In the genomic region with DNA sequence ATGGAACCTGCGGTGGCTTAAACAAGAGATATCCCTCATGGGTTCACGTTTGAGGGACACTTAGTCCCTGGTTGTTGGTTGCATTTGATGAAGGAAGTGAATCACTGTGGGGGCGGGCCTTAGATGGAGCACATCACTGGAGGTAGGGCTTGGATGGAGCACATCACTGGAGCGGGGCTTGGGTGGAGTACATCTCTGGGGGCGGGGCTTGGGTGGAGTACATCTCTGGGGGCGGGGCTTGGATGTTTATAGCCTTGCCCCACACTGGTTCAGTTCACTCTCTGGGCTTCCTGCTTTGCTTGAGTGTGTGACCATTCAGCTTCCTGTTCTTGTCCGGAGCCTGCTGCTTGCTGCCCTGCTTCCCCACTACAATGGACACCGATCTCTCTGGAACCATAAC, we compare ENCODE assay signal across 29 mouse cellular contexts. TPM values are rescaled to one million over a fixed set of nuclear protein-coding genes. Genes with fewer than 3 reads are reported as not detected.
DNase-seq lines count a peak whose midpoint lies in the region; ATAC-seq and TF ChIP-seq lines count a peak whose summit lies in the region.
"Had no signal": no experiment of that assay in that cellular context is flagged by ENCODE, and none has a peak within 500 bp of the region (broad histone marks: within the 10 kb centered on the region; RNA-seq: fewer than 3 reads in every experiment).

No protein-coding gene starts in this region.

- H3K4me1 ChIP-seq in lung, embryonic 15.5 days: no peaks in the 10 kb centered on the region
- peaks cover 2 to 21% of the 10 kb centered on the region in 2 experiments; a peak in 2 of 4 replicates for H3K4me1 ChIP-seq in CH12.LX (ENCODE audit: control insufficient read depth in 1 of 2, insufficient read depth in 2 of 2)
- H3K4me1 ChIP-seq in bone marrow macrophage, adult 2 months (ENCODE audit: control insufficient read depth, insufficient read depth, low read length): peaks cover 13% of the 10 kb centered on the region

- no peak for TF ChIP-seq POLR2A in CH12.LX (IDR thresholded peaks at IDR 0.05; ENCODE audit: low read depth, low read length)
- no peak for TF ChIP-seq POLR2A in bone marrow macrophage, adult 2 months (IDR thresholded peaks at IDR 0.05; ENCODE audit: borderline replicate concordance, low read depth, low read length)

- no peaks in the 10 kb centered on the region for H3K36me3 ChIP-seq in lung, embryonic 15.5 days
- H3K36me3 ChIP-seq in CH12.LX (replicated peaks in 1 of 2; ENCODE audit: control insufficient read depth in 1 of 2, insufficient read depth in 1 of 2, low read length in 1 of 2) (no peaks in the 10 kb centered on the region), macrophage (ENCODE audit: inconsistent target) (no peaks in the 10 kb centered on the region)
- H3K36me3 ChIP-seq: hindbrain, embryonic 12.5 days; limb, embryonic 15.5 days; neural tube, embryonic 13.5 days had no signal

- no peak for DNase-seq in lung, postnatal 10 days
- peak; percentile 17 for DNase-seq in CH12.LX (ENCODE audit: extremely low read depth)
- DNase-seq in cerebellum, postnatal 4 days (ENCODE audit: low spot score in 2 of 2): no peak
- DNase-seq in layer of hippocampus, postnatal 14 days (ENCODE audit: low spot score in 2 of 2): no peak
- no peak for DNase-seq in urinary bladder, postnatal 4 days (ENCODE audit: low spot score in 2 of 2)
- DNase-seq: adrenal gland, postnatal 36 days; B cell, adult 2 months; cerebellum, adult 8-10 months; cerebellum, postnatal 25 days; gastrocnemius, postnatal 14 days; heart, adult 18-20 months; heart, postnatal 36 days; kidney, postnatal 36 days; left cerebral cortex, postnatal 4 days; lung, postnatal 14 days had no signal

- H3K27ac ChIP-seq in lung, embryonic 15.5 days: no peak overlapping the region
- H3K27ac ChIP-seq in CH12.LX (ENCODE audit: insufficient read depth, low read depth) (no peak overlapping the region), macrophage (0 out of 2 replicates have a peak overlapping the region, but pooled peaks have one; percentile 5)
- H3K27ac ChIP-seq in bone marrow macrophage, adult 2 months (ENCODE audit: insufficient read depth, low read depth, low read length): peak overlapping the region; percentile 66
- H3K27ac ChIP-seq: forebrain, embryonic 13.5 days; hindbrain, embryonic 12.5 days; hindbrain, postnatal 0 days; layer of hippocampus, adult 2 months; limb, embryonic 15.5 days; neural tube, embryonic 13.5 days had no signal

- no peak for TF ChIP-seq EP300 in CH12.LX (IDR thresholded peaks at IDR 0.05; ENCODE audit: low read length)

- no peaks in the 10 kb centered on the region for H3K27me3 ChIP-seq in lung, embryonic 15.5 days
- peaks cover 39% of the 10 kb centered on the region for H3K27me3 ChIP-seq in CH12.LX (replicated peaks)
- H3K27me3 ChIP-seq: forebrain, embryonic 13.5 days; hindbrain, embryonic 12.5 days; Patski had no signal

- no peak overlapping the region for H3K4me3 ChIP-seq in lung, embryonic 15.5 days
- H3K4me3 ChIP-seq in CH12.LX (replicated peaks in 1 of 3; ENCODE audit: low read depth in 2 of 3, low read length in 2 of 3, poor library complexity in 1 of 3) (no peak overlapping the region), macrophage (ENCODE audit: inconsistent target) (no peak overlapping the region)
- no peak overlapping the region for H3K4me3 ChIP-seq in bone marrow macrophage, adult 2 months (ENCODE audit: insufficient read depth, low read length)
- H3K4me3 ChIP-seq: forebrain, embryonic 13.5 days; hindbrain, embryonic 12.5 days; layer of hippocampus, adult 2 months; limb, embryonic 15.5 days; neural tube, embryonic 13.5 days had no signal

- 0 out of 2 replicates have a peak, but pooled peaks have one; percentile 27 for ATAC-seq in lung, embryonic 15.5 days (ENCODE audit: borderline replicate concordance, extremely low read depth, low FRiP score, low TSS enrichment)
- ATAC-seq: forebrain, embryonic 13.5 days; hindbrain, postnatal 0 days; intestine, postnatal 0 days; Patski had no signal

- no peaks in the 10 kb centered on the region for H3K79me2 ChIP-seq in CH12.LX (replicated peaks; ENCODE audit: control insufficient read depth, extremely low read depth, insufficient read depth, poor library complexity, severe bottlenecking)
- no peaks in the 10 kb centered on the region for H3K79me2 ChIP-seq in macrophage (ENCODE audit: inconsistent target)

- TF ChIP-seq RAD21 in CH12.LX (IDR thresholded peaks at IDR 0.05; ENCODE audit: low read depth, low read length): no peak

- no peak overlapping the region for H3K9ac ChIP-seq in lung, embryonic 15.5 days
- no peak overlapping the region for H3K9ac ChIP-seq in CH12.LX (ENCODE audit: insufficient read depth, low read depth)
- H3K9ac ChIP-seq: forebrain, embryonic 13.5 days; hindbrain, embryonic 12.5 days; limb, embryonic 15.5 days; neural tube, embryonic 13.5 days had no signal

- H3K9me3 ChIP-seq in lung, embryonic 15.5 days: no peaks in the 10 kb centered on the region
- H3K9me3 ChIP-seq in CH12.LX (replicated peaks; ENCODE audit: low read length): no peaks in the 10 kb centered on the region
- H3K9me3 ChIP-seq: forebrain, embryonic 13.5 days; hindbrain, embryonic 12.5 days; limb, embryonic 15.5 days; neural tube, embryonic 13.5 days had no signal

- WGBS in lung, embryonic 15.5 days: 81% methylated on average over 8 of the region's 8 CpGs
- 79% methylated on average over 8 of the region's 8 CpGs for WGBS in macrophage (ENCODE audit: missing documents)

- dilution Hi-C loops in CH12.LX (cut with MboI; ENCODE audit: extremely low pct_ligation_motif_present, extremely low pct_unique_long_range_greater_than_20kb, low sequenced_read_pairs): no loop called here

- in situ Hi-C loops in CH12.LX (cut with MboI; ENCODE audit: low pct_ligation_motif_present, low pct_unique_long_range_greater_than_20kb, low sequenced_read_pairs): no loop called here

- no peak overlapping the region for H3K4me2 ChIP-seq in lung, embryonic 15.5 days
- no peak overlapping the region for H3K4me2 ChIP-seq in CH12.LX (ENCODE audit: insufficient read depth, low read depth, poor library complexity, severe bottlenecking)
- H3K4me2 ChIP-seq: forebrain, embryonic 13.5 days; heart, embryonic 11.5 days; hindbrain, embryonic 12.5 days; limb, embryonic 15.5 days; midbrain, embryonic 11.5 days; neural tube, embryonic 13.5 days had no signal

- TF ChIP-seq CTCF in CH12.LX (conservative IDR thresholded peaks at IDR 0.05 in 1 of 2, IDR thresholded peaks at IDR 0.05 in 1 of 2; ENCODE audit: low read depth in 2 of 2, low read length in 2 of 2): no peak
- no peak for TF ChIP-seq CTCF in bone marrow macrophage, adult 2 months (IDR thresholded peaks at IDR 0.05; ENCODE audit: low read depth, low read length)

TF ChIP-seq in CH12.LX, 34 proteins besides CTCF, POLR2A, EP300 and RAD21:
- no peak for TF ChIP-seq RCOR1 (conservative IDR thresholded peaks at IDR 0.05; ENCODE audit: low read depth, low read length)
- no peak for TF ChIP-seq MAX (IDR thresholded peaks at IDR 0.05; ENCODE audit: low read length)
- TF ChIP-seq SMC3 (IDR thresholded peaks at IDR 0.05; ENCODE audit: low read depth, low read length): no peak
- TF ChIP-seq HCFC1 (IDR thresholded peaks at IDR 0.05; ENCODE audit: low read depth, low read length): no peak
- no peak for TF ChIP-seq TCF12 (IDR thresholded peaks at IDR 0.05; ENCODE audit: low read depth, low read length)
- TF ChIP-seq TBP (conservative IDR thresholded peaks at IDR 0.05; ENCODE audit: low read depth, low read length): no peak
- TF ChIP-seq ETS1 (conservative IDR thresholded peaks at IDR 0.05; ENCODE audit: low read depth, low read length): no peak
- TF ChIP-seq USF1 (IDR thresholded peaks at IDR 0.05; ENCODE audit: low read depth, low read length): no peak

RNA-seq across cellular contexts. Expression of gene Cxcl14, which starts 37.9 kb away (rescaled TPM):
- polyA plus RNA-seq in lung, embryonic 15.5 days (2015; fragmentation: Nextera tagmentation; extraction: Ambion mirVana): 13.7 and 17.1 TPM in 2 replicates
- total RNA-seq in CH12.LX (2012; rRNA removed) (not detected in 2 replicates), CH12.LX (2014; rRNA removed) (not detected in 2 replicates)
- polyA plus RNA-seq in CH12.LX (2012; ENCODE audit: insufficient read length, low read depth) (not detected in 2 replicates), macrophage (2018) (0.27 to 7.5 TPM (median 0.39 TPM) in 3 replicates)
- 0.73 and 1.5 TPM in 2 replicates for polyA plus RNA-seq in bone marrow macrophage, adult 2 months (2012; ENCODE audit: insufficient read depth, insufficient read length, missing spikeins)
- 1 to 10 TPM in 1 of 26 experiments, not detected in 25; 1.9 TPM for total RNA-seq in macrophage (2018; cell fraction: chromatin; rRNA removed)
- total RNA-seq in macrophage (2018; cell fraction: cytosol; rRNA removed): under 1 TPM; 0.17 to 0.72 (median 0.31) TPM
- total RNA-seq in macrophage (2018; cell fraction: nucleus; rRNA removed): 1 to 10 TPM in 1 of 26 experiments, under 1 TPM in 3, not detected in 22; 0.23 to 2.6 (median 0.37) TPM
- 100 to 1,000 TPM in 1 of 2 experiments, 10 to 100 TPM in 1; 98.6 to 114 TPM for total RNA-seq in layer of hippocampus, postnatal 14 days (2021)
- total RNA-seq: MEL had no signal

Comparison
In these comparisons a context has a peak if more than half of its experiments do, and no peak if none do; other contexts are left out.
1. H3K27ac ChIP-seq: peak in bone marrow macrophage, adult 2 months (single experiment) and macrophage (single experiment); none in lung, embryonic 15.5 days (single experiment) and CH12.LX (single experiment).